22 mouse cellular contexts compared by ENCODE assay signal in genomic region chr5:98921608-98922007, GRCm38 (mm10).
A peak's percentile ranks its signal among the peaks of the same experiment; 100 is the strongest.
DNase-seq lines count a peak whose midpoint lies in the region; ATAC-seq and TF ChIP-seq lines count a peak whose summit lies in the region.
"Had no signal": no experiment of that assay in that cellular context is flagged by ENCODE, and none has a peak within 500 bp of the region (broad histone marks: within the 10 kb centered on the region; RNA-seq: fewer than 3 reads in every experiment).

No protein-coding gene starts in this region.

- no peaks in the 10 kb centered on the region for H3K9me3 ChIP-seq in forebrain, embryonic 10.5 days
- no peaks in the 10 kb centered on the region for H3K9me3 ChIP-seq in forebrain, embryonic 15.5 days
- H3K9me3 ChIP-seq in forebrain, embryonic 16.5 days (ENCODE audit: control insufficient read depth, low read length) = no peaks in the 10 kb centered on the region
- H3K9me3 ChIP-seq: embryonic facial prominence, embryonic 12.5 days; heart, embryonic 15.5 days; hindbrain, embryonic 13.5 days; intestine, embryonic 15.5 days had no signal

- no peak overlapping the region for H3K4me3 ChIP-seq in forebrain, embryonic 10.5 days
- H3K4me3 ChIP-seq in forebrain, embryonic 15.5 days = no peak overlapping the region
- H3K4me3 ChIP-seq in forebrain, embryonic 16.5 days (replicated peaks; ENCODE audit: low read length) = no peak overlapping the region
- H3K4me3 ChIP-seq: embryonic facial prominence, embryonic 12.5 days; heart, embryonic 15.5 days; hindbrain, embryonic 13.5 days; intestine, embryonic 15.5 days had no signal

- peaks cover 22% of the 10 kb centered on the region for H3K4me1 ChIP-seq in forebrain, embryonic 10.5 days
- H3K4me1 ChIP-seq in forebrain, embryonic 15.5 days = peaks cover 11% of the 10 kb centered on the region
- H3K4me1 ChIP-seq in forebrain, embryonic 16.5 days (replicated peaks; ENCODE audit: control insufficient read depth, insufficient read depth, low read length) = no peaks in the 10 kb centered on the region; the same call in 1 of the 2 replicates
- H3K4me1 ChIP-seq: embryonic facial prominence, embryonic 12.5 days; hindbrain, embryonic 13.5 days; intestine, embryonic 15.5 days had no signal

- no peaks in the 10 kb centered on the region for H3K36me3 ChIP-seq in forebrain, embryonic 10.5 days (replicated peaks)
- H3K36me3 ChIP-seq in forebrain, embryonic 15.5 days = no peaks in the 10 kb centered on the region
- no peaks in the 10 kb centered on the region for H3K36me3 ChIP-seq in forebrain, embryonic 16.5 days (ENCODE audit: control insufficient read depth, insufficient read depth)
- H3K36me3 ChIP-seq: embryonic facial prominence, embryonic 12.5 days; heart, embryonic 15.5 days; hindbrain, embryonic 13.5 days; intestine, embryonic 15.5 days had no signal

- 64% methylated on average over 1 of the region's 1 CpGs for WGBS in forebrain, embryonic 10.5 days
- WGBS in forebrain, embryonic 15.5 days = 36% methylated on average over 1 of the region's 1 CpGs
- 21% methylated on average over 1 of the region's 1 CpGs for WGBS in forebrain, embryonic 16.5 days

- peak overlapping the region; percentile 75; the same call in 1 of the 2 replicates for H3K27ac ChIP-seq in forebrain, embryonic 10.5 days
- H3K27ac ChIP-seq in forebrain, embryonic 15.5 days (replicated peaks) = no peak overlapping the region
- no peak overlapping the region for H3K27ac ChIP-seq in forebrain, embryonic 16.5 days (ENCODE audit: low read length)
- H3K27ac ChIP-seq: embryonic facial prominence, embryonic 12.5 days; heart, embryonic 15.5 days; hindbrain, embryonic 13.5 days; intestine, embryonic 15.5 days had no signal

- no peak overlapping the region for H3K4me2 ChIP-seq in forebrain, embryonic 15.5 days (replicated peaks)
- no peak overlapping the region for H3K4me2 ChIP-seq in forebrain, embryonic 16.5 days (ENCODE audit: low read length)
- H3K4me2 ChIP-seq: embryonic facial prominence, embryonic 12.5 days; heart, embryonic 11.5 days; heart, embryonic 15.5 days; hindbrain, embryonic 13.5 days; intestine, embryonic 15.5 days had no signal

- no peak for DNase-seq in forebrain, embryonic 10.5 days (ENCODE audit: extremely low spot score, low spot score)
- DNase-seq in ES-CJ7 (ENCODE audit: low read depth, low spot score) = peak; percentile 81
- DNase-seq in brain, embryonic 14.5 days (ENCODE audit: low read depth) = peak; percentile 71
- no peak for DNase-seq in lung, adult 18-20 months
- DNase-seq: adrenal gland, postnatal 10 days; B cell, adult 2 months; cerebellum, adult 11-12 months; cerebellum, adult 9-10 months; cerebellum, postnatal 25 days; gastrocnemius, postnatal 36 days; heart, adult 18-20 months; heart, postnatal 14 days; kidney, adult 18-20 months had no signal

- TF ChIP-seq CTCF in brain, embryonic 14.5 days (IDR thresholded peaks at IDR 0.05; ENCODE audit: borderline replicate concordance, extremely low read depth, insufficient read depth, insufficient read length) = no peak

- no peak for ATAC-seq in forebrain, embryonic 15.5 days (replicated peaks)
- peak; percentile 36; the same call in 1 of the 2 replicates for ATAC-seq in forebrain, embryonic 16.5 days
- no peak for ATAC-seq in monocyte, adult 5-6 weeks (replicated peaks; ENCODE audit: insufficient number of reproducible peaks, low FRiP score, low TSS enrichment, poor library complexity, severe bottlenecking)
- ATAC-seq: CD4-positive, CD25-positive, alpha-beta regulatory T cell, adult 4 months; intestine, embryonic 15.5 days had no signal

- TF ChIP-seq POLR2A in brain, embryonic 14.5 days (IDR thresholded peaks at IDR 0.05; ENCODE audit: borderline replicate concordance, extremely low read depth, insufficient read depth, insufficient read length, poor library complexity, severe bottlenecking) = no peak

- H3K27me3 ChIP-seq in forebrain, embryonic 10.5 days (ENCODE audit: poor library complexity, severe bottlenecking) = no peaks in the 10 kb centered on the region
- no peaks in the 10 kb centered on the region for H3K27me3 ChIP-seq in forebrain, embryonic 15.5 days
- H3K27me3 ChIP-seq in forebrain, embryonic 16.5 days (replicated peaks; ENCODE audit: control insufficient read depth, insufficient read depth, low read length) = no peaks in the 10 kb centered on the region
- H3K27me3 ChIP-seq: embryonic facial prominence, embryonic 12.5 days; heart, embryonic 15.5 days; hindbrain, embryonic 13.5 days; intestine, embryonic 15.5 days had no signal

- H3K9ac ChIP-seq in forebrain, embryonic 15.5 days (replicated peaks) = no peak overlapping the region
- no peak overlapping the region for H3K9ac ChIP-seq in forebrain, embryonic 16.5 days (replicated peaks; ENCODE audit: low read depth, low read length)
- H3K9ac ChIP-seq: embryonic facial prominence, embryonic 12.5 days; heart, embryonic 15.5 days; hindbrain, embryonic 13.5 days; intestine, embryonic 15.5 days had no signal

Comparison
In these comparisons a context has a peak if more than half of its experiments do, and no peak if none do; other contexts are left out.
1. DNase-seq: peak in ES-CJ7 (single experiment) and brain, embryonic 14.5 days (single experiment); none in forebrain, embryonic 10.5 days (single experiment) and lung, adult 18-20 months (0 of 2).